Mouse (Mus musculus) A20 (cell line): ENCODE measurements around the gene Hba-x.

Experiments
- DNase-seq: peaks from one replicate; pipeline ENCODE4 v3.0.0-alpha.2; 2011; ENCODE audit warnings: low read depth, low spot score

The Hba-x gene

DNA sequence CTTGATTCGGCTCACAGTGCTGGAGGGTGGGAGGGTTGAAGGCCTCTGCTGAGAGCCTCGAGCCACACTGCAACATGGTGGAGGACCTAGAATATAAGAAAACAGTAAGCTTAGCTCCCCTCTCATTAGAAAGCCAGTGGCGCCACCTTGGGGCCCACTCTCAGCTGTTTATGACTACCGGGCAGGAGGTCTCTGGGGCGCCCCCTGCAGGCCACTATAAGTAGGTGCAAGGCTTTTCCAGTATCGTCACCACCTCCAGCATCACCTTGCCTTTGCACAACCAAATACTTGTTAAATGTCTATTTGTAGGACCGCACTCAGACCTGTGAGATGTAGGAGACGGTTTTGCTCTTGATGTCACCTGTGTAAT, 45.0 kb downstream of the Hba-x start:
- peak; percentile 83 for DNase-seq

DNA sequence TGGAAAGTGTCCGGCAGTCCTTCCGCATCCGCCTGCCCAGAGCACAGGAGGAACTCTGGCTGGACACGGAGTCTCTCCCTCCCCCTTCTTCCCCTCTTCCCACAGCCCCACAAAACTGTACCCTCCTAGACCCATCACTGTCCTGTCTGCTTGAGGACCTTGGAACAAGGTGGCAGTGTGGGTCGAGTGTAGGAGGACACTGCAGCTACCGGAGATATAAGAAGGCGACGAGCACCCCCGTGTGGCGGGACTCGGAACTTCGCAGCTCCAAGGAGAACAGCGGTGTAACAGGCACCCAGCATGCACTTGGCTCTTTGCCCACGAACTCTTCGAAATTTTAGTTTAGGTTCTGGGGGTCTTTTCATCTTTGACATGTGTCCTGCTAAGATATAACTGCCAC, 48.4 kb downstream of the Hba-x start:
- peak; percentile 85 for DNase-seq
